Mouse (Mus musculus): ENCODE data around the gene Sertad1.

Gene Sertad1

GRCm38 (mm10) chr7:27486770-27487697 lies at the start of gene Sertad1:
Gene Sertad1 (plus strand): TSS chr7:27486910.
- peak; percentile 100 for DNase-seq (ENCODE audit: low spot score in 2 of 2)

- peak in 1 of 2 experiments; percentile 45 for DNase-seq (ENCODE audit: low spot score in 2 of 2)
These were observed 49.2 kb upstream of the Sertad1 start for GRCm38 (mm10) chr7:27437544-27437943.

- no peak for DNase-seq (ENCODE audit: low spot score in 2 of 2)
These were observed 46.7 kb upstream of the Sertad1 start for GRCm38 (mm10) chr7:27440014-27440413.

- DNase-seq (ENCODE audit: low spot score in 2 of 2): no peak
These were observed 40.7 kb upstream of the Sertad1 start for GRCm38 (mm10) chr7:27446051-27446450.

GRCm38 (mm10) chr7:27446521-27447418 lies 39.9 kb upstream of the Sertad1 start:
- peak; percentile 39 to 41 for DNase-seq (ENCODE audit: low spot score in 2 of 2)

- peak; percentile 97 to 99 for DNase-seq (ENCODE audit: low spot score in 2 of 2)
These were observed 39.1 kb upstream of the Sertad1 start, which contains the start of the genes Sptbn4 and Blvrb for GRCm38 (mm10) chr7:27447419-27448286. Gene Sptbn4 (minus strand): TSS chr7:27447686. Gene Blvrb (plus strand): TSS chr7:27447978.

GRCm38 (mm10) chr7:27448421-27449206 lies 38.1 kb upstream of the Sertad1 start:
- no peak for DNase-seq (ENCODE audit: low spot score in 2 of 2)

GRCm38 (mm10) chr7:27449256-27449862 lies 37.4 kb upstream of the Sertad1 start:
- peak in 1 of 2 experiments; percentile 39 for DNase-seq (ENCODE audit: low spot score in 2 of 2)

GRCm38 (mm10) chr7:27451359-27451758 lies 35.4 kb upstream of the Sertad1 start:
- DNase-seq (ENCODE audit: low spot score in 2 of 2): no peak

GRCm38 (mm10) chr7:27452206-27452770 lies 34.4 kb upstream of the Sertad1 start:
- DNase-seq (ENCODE audit: low spot score in 2 of 2): no peak

GRCm38 (mm10) chr7:27454461-27455121 lies 32.1 kb upstream of the Sertad1 start:
- DNase-seq (ENCODE audit: low spot score in 2 of 2): peak in 1 of 2 experiments; percentile 50

- no peak for DNase-seq (ENCODE audit: low spot score in 2 of 2)
These were observed 31.4 kb upstream of the Sertad1 start for GRCm38 (mm10) chr7:27455273-27455672.

GRCm38 (mm10) chr7:27458614-27459013 lies 28.1 kb upstream of the Sertad1 start:
- DNase-seq (ENCODE audit: low spot score in 2 of 2): no peak

GRCm38 (mm10) chr7:27459640-27460039 lies 27.1 kb upstream of the Sertad1 start:
- no peak for DNase-seq (ENCODE audit: low spot score in 2 of 2)

- no peak for DNase-seq (ENCODE audit: low spot score in 2 of 2)
These were observed 26.2 kb upstream of the Sertad1 start for GRCm38 (mm10) chr7:27460477-27460876.

GRCm38 (mm10) chr7:27467648-27468047 lies 19.1 kb upstream of the Sertad1 start:
- no peak for DNase-seq (ENCODE audit: low spot score in 2 of 2)

GRCm38 (mm10) chr7:27471390-27472120 lies 15.2 kb upstream of the Sertad1 start:
- no peak for DNase-seq (ENCODE audit: low spot score in 2 of 2)

GRCm38 (mm10) chr7:27472596-27472995 lies 14.1 kb upstream of the Sertad1 start:
- peak in 1 of 2 experiments; percentile 18 for DNase-seq (ENCODE audit: low spot score in 2 of 2)

Measured in natural killer cell, adult 2 months (primary cell).